Mouse (Mus musculus) thymus, adult 2 months (tissue): ENCODE measurements around the gene Anapc1.

Experiments
- CTCF ChIP-seq: fragments of 200-500 bp; IDR thresholded peaks from 2 replicates; pipeline ENCODE4 v1.5.1; 2012; ENCODE audit warnings: mild to moderate bottlenecking, control low read depth, low read length, moderate library complexity, borderline replicate concordance; ENCODE audit not compliant: control insufficient read depth, poor library complexity, insufficient read depth; ENCODE audit errors: extremely low read depth
- POLR2A ChIP-seq: fragments of 200-500 bp; IDR thresholded peaks from 2 replicates; pipeline ENCODE4 v1.6.1; 2012; ENCODE audit warnings: mild to moderate bottlenecking, low read length, control low read depth, moderate library complexity; ENCODE audit not compliant: control insufficient read depth, poor library complexity, insufficient read depth; ENCODE audit errors: extremely low read depth

GRCm38 (mm10) chr2:128564195-128564594 is 123.0 kb downstream of the Anapc1 start:
- TF ChIP-seq CTCF: no peak
- TF ChIP-seq POLR2A: no peak
